Mouse (Mus musculus) testis, adult 2 months (tissue): ENCODE results near the gene Ankrd39.

ENCODE experiments used
- CTCF ChIP-seq: fragments of 200-500 bp; IDR thresholded peaks from 2 replicates; pipeline ENCODE4 v1.5.1; 2012; ENCODE audit warnings: low read depth, mild to moderate bottlenecking, inconsistent platforms, low read length, moderate library complexity; ENCODE audit not compliant: control insufficient read depth, insufficient read depth, insufficient replicate concordance
- POLR2A ChIP-seq: fragments of 200-500 bp; IDR thresholded peaks from 2 replicates; pipeline ENCODE4 v1.6.1; 2012; ENCODE audit warnings: low read depth, mild to moderate bottlenecking, inconsistent platforms, low read length, moderate library complexity; ENCODE audit not compliant: control insufficient read depth

DNA sequence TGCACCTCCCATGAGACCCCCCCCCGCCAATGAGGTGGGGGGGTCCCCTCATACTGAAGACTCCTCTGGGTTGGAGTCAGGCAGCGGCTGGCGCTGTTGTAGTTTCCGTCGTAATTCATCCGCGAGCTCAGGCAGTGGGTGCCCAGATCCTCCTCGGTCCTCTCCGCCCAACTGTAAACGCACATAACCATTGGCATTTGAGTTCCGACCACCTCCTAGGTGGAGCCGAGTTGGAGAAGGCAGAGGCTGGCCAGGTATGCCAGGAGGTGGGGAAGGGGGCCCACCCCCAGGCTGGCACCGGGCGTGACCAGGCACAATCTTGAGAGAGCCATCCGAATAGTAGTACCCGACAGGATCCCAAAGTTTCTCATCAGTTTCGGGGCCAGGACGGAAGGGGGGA, 2.2 kb upstream of the Ankrd39 start:
- TF ChIP-seq CTCF = no peak
- no peak for TF ChIP-seq POLR2A
